Mouse (Mus musculus) bone marrow macrophage, adult 2 months (primary cell): ENCODE results near the gene B4galt2.

Experiments used
- CTCF ChIP-seq: IDR thresholded peaks from 2 replicates; pipeline ENCODE4 v1.5.1; 2012; ENCODE audit warnings: low read depth, mild to moderate bottlenecking, low read length, moderate library complexity
- POLR2A ChIP-seq: IDR thresholded peaks from 2 replicates; pipeline ENCODE4 v1.6.1; 2012; ENCODE audit warnings: mild to moderate bottlenecking, low read depth, low read length, borderline replicate concordance

- no peak for TF ChIP-seq CTCF
- TF ChIP-seq POLR2A: no peak
Measured at GRCm38 (mm10) chr4:117926545-117927482, 43.5 kb upstream of the B4galt2 start.
